In genomic region chr4:150049157-150049513, GRCm38 (mm10) we compare ENCODE assay signal across 9 mouse cellular contexts. TPM values are rescaled to one million over a fixed set of nuclear protein-coding genes. Genes with fewer than 3 reads are reported as not detected.
DNase-seq lines count a peak whose midpoint lies in the region; ATAC-seq lines count a peak whose summit lies in the region.
"Had no signal": no experiment of that assay in that cellular context is flagged by ENCODE, and none has a peak within 500 bp of the region (broad histone marks: within the 10 kb centered on the region; RNA-seq: fewer than 3 reads in every experiment).

No protein-coding gene starts in this region.

- peak overlapping the region; percentile 67 for H3K9ac ChIP-seq in lung, embryonic 15.5 days
- peak overlapping the region; percentile 67 for H3K9ac ChIP-seq in limb, embryonic 13.5 days
- no peak overlapping the region for H3K9ac ChIP-seq in stomach, embryonic 14.5 days (replicated peaks; ENCODE audit: low read depth, low read length)

- H3K36me3 ChIP-seq in lung, embryonic 15.5 days: no peaks in the 10 kb centered on the region
- H3K36me3 ChIP-seq in forebrain, embryonic 10.5 days (replicated peaks): no peaks in the 10 kb centered on the region
- H3K36me3 ChIP-seq in limb, embryonic 13.5 days: no peaks in the 10 kb centered on the region
- no peaks in the 10 kb centered on the region for H3K36me3 ChIP-seq in stomach, embryonic 14.5 days (ENCODE audit: control insufficient read depth, insufficient read depth, low read length)

- peaks cover 9% of the 10 kb centered on the region; the same call in 1 of the 2 replicates for H3K27me3 ChIP-seq in lung, embryonic 15.5 days
- H3K27me3 ChIP-seq in forebrain, embryonic 10.5 days (ENCODE audit: poor library complexity, severe bottlenecking): peaks cover 78% of the 10 kb centered on the region
- peaks cover 54% of the 10 kb centered on the region for H3K27me3 ChIP-seq in limb, embryonic 13.5 days
- H3K27me3 ChIP-seq in stomach, embryonic 14.5 days (ENCODE audit: control insufficient read depth, insufficient read depth, low read length): peaks cover 8% of the 10 kb centered on the region; the same call in 1 of the 2 replicates

- H3K9me3 ChIP-seq in lung, embryonic 15.5 days: no peaks in the 10 kb centered on the region
- H3K9me3 ChIP-seq in forebrain, embryonic 10.5 days: peaks cover 3% of the 10 kb centered on the region; the same call in 1 of the 2 replicates
- no peaks in the 10 kb centered on the region for H3K9me3 ChIP-seq in limb, embryonic 13.5 days
- H3K9me3 ChIP-seq in stomach, embryonic 14.5 days (ENCODE audit: control insufficient read depth, low read depth, low read length): no peaks in the 10 kb centered on the region

- ATAC-seq in lung, embryonic 15.5 days (ENCODE audit: borderline replicate concordance, extremely low read depth, low FRiP score, low TSS enrichment): peak; percentile 19; the same call in 1 of the 2 replicates
- no peak for ATAC-seq in limb, embryonic 13.5 days (ENCODE audit: low FRiP score, low read depth)
- ATAC-seq in stomach, embryonic 14.5 days (ENCODE audit: insufficient number of reproducible peaks, insufficient read depth, low FRiP score, low read depth): no peak

- peaks cover 41% of the 10 kb centered on the region for H3K4me1 ChIP-seq in lung, embryonic 15.5 days
- peaks cover 40% of the 10 kb centered on the region for H3K4me1 ChIP-seq in forebrain, embryonic 10.5 days
- peaks cover 29% of the 10 kb centered on the region for H3K4me1 ChIP-seq in limb, embryonic 13.5 days
- H3K4me1 ChIP-seq in stomach, embryonic 14.5 days (ENCODE audit: control insufficient read depth, insufficient read depth, low read length): peaks cover 6% of the 10 kb centered on the region; the same call in 1 of the 2 replicates

- WGBS in lung, embryonic 15.5 days: 9% methylated on average over 15 of the region's 15 CpGs
- WGBS in forebrain, embryonic 10.5 days: 22% methylated on average over 15 of the region's 15 CpGs
- 10% methylated on average over 15 of the region's 15 CpGs for WGBS in limb, embryonic 13.5 days
- WGBS in stomach, embryonic 14.5 days: 17% methylated on average over 15 of the region's 15 CpGs

- H3K4me2 ChIP-seq in lung, embryonic 15.5 days: peak overlapping the region; percentile 92
- peak overlapping the region; percentile 96 for H3K4me2 ChIP-seq in limb, embryonic 13.5 days (replicated peaks)
- H3K4me2 ChIP-seq in stomach, embryonic 14.5 days (replicated peaks; ENCODE audit: low read depth, low read length): peak overlapping the region; percentile 90

- H3K4me3 ChIP-seq in lung, embryonic 15.5 days: peak overlapping the region; percentile 59
- H3K4me3 ChIP-seq in forebrain, embryonic 10.5 days: peak overlapping the region; percentile 58
- peak overlapping the region; percentile 50 for H3K4me3 ChIP-seq in limb, embryonic 13.5 days
- peak overlapping the region; percentile 48 for H3K4me3 ChIP-seq in stomach, embryonic 14.5 days (ENCODE audit: low read depth, low read length)

- no peak for DNase-seq in lung, postnatal 4 days
- DNase-seq in forebrain, embryonic 10.5 days (ENCODE audit: extremely low spot score, low spot score): no peak
- DNase-seq in cerebellum, postnatal 36 days: no peak
- DNase-seq in adrenal gland, adult 2 months: no peak
- no peak for DNase-seq in right cerebral cortex, postnatal 10 days (ENCODE audit: low spot score in 2 of 2)
- DNase-seq: adrenal gland, adult 8-10 months had no signal

- H3K27ac ChIP-seq in lung, embryonic 15.5 days: peak overlapping the region; percentile 69
- H3K27ac ChIP-seq in forebrain, embryonic 10.5 days: peak overlapping the region; percentile 56
- H3K27ac ChIP-seq in limb, embryonic 13.5 days: no peak overlapping the region
- H3K27ac ChIP-seq in stomach, embryonic 14.5 days (ENCODE audit: low read length): no peak overlapping the region

RNA-seq across cellular contexts. Expression of gene Gpr157, which starts 38.0 kb away (rescaled TPM):
- polyA plus RNA-seq in lung, embryonic 15.5 days (2015; fragmentation: Nextera tagmentation; extraction: Ambion mirVana): 2.0 and 2.2 TPM in 2 replicates
- 0.32 and 0.41 TPM in 2 replicates for polyA plus RNA-seq in forebrain, embryonic 10.5 days (2016; fragmentation: Nextera tagmentation; extraction: Ambion mirVana)
- polyA plus RNA-seq in limb, embryonic 13.5 days (2015; fragmentation: Nextera tagmentation; extraction: Ambion mirVana): 1.2 TPM in 2 replicates
- 0.39 and 0.86 TPM in 2 replicates for polyA plus RNA-seq in stomach, embryonic 14.5 days (2014; fragmentation: Nextera tagmentation; extraction: Ambion mirVana)
- total RNA-seq in adrenal gland, adult 2 months (2021): 1 to 10 TPM; 1.0 to 2.0 TPM
- 1.9 and 2.2 TPM in 2 replicates for polyA plus RNA-seq in adrenal gland, adult 2 months (2012; rRNA removed)

RNA-seq across cellular contexts. Expression of gene H6pd, which starts 40.3 kb away (rescaled TPM):
- 25.0 and 29.3 TPM in 2 replicates for polyA plus RNA-seq in lung, embryonic 15.5 days (2015; fragmentation: Nextera tagmentation; extraction: Ambion mirVana)
- 3.0 TPM in 2 replicates for polyA plus RNA-seq in forebrain, embryonic 10.5 days (2016; fragmentation: Nextera tagmentation; extraction: Ambion mirVana)
- 11.1 and 11.2 TPM in 2 replicates for polyA plus RNA-seq in limb, embryonic 13.5 days (2015; fragmentation: Nextera tagmentation; extraction: Ambion mirVana)
- 8.8 and 10.2 TPM in 2 replicates for polyA plus RNA-seq in stomach, embryonic 14.5 days (2014; fragmentation: Nextera tagmentation; extraction: Ambion mirVana)
- total RNA-seq in adrenal gland, adult 2 months (2021): 100 to 1,000 TPM; 120 to 197 TPM
- polyA plus RNA-seq in adrenal gland, adult 2 months (2012; rRNA removed): 146 and 154 TPM in 2 replicates

Comparison
In these comparisons a context has a peak if more than half of its experiments do, and no peak if none do; other contexts are left out.
1. H3K27ac ChIP-seq: peak in lung, embryonic 15.5 days (single experiment) and forebrain, embryonic 10.5 days (single experiment); none in limb, embryonic 13.5 days (single experiment) and stomach, embryonic 14.5 days (single experiment).
2. Peak in every context shown above with its lines, with median percentiles within 50 percentile points of each other: H3K4me2 ChIP-seq and H3K4me3 ChIP-seq.